Mouse (Mus musculus): ENCODE data around the gene Eci2. TPM values are rescaled to one million over a fixed set of nuclear protein-coding genes. Genes with fewer than 3 reads are reported as not detected.

Eci2 gene
- total and polyA plus RNA-seq, 3 experiments = 83.3 to 116 (median 86.0) TPM

- Histone ChIP-seq H3K4me3 (replicated peaks in 1 of 3; ENCODE audit: low read depth in 2 of 3, low read length in 2 of 3, poor library complexity in 1 of 3) (no peak overlapping the region), H3K27ac (ENCODE audit: insufficient read depth, low read depth) (no peak overlapping the region), H3K27me3 (replicated peaks) (no peaks in the 10 kb centered on the region), H3K4me2 (ENCODE audit: insufficient read depth, low read depth, poor library complexity, severe bottlenecking) (no peak overlapping the region), H3K79me2 (replicated peaks; ENCODE audit: control insufficient read depth, extremely low read depth, insufficient read depth, poor library complexity, severe bottlenecking) (no peaks in the 10 kb centered on the region), H3K9me3 (replicated peaks; ENCODE audit: low read length) (no peaks in the 10 kb centered on the region), H3K9ac (ENCODE audit: insufficient read depth, low read depth) (no peak overlapping the region), H3K36me3 (replicated peaks in 1 of 2; ENCODE audit: control insufficient read depth in 1 of 2, insufficient read depth in 1 of 2, low read length in 1 of 2) (peaks cover 14 to 17% of the 10 kb centered on the region in 2 experiments), H3K4me1 (ENCODE audit: control insufficient read depth in 1 of 2, insufficient read depth in 2 of 2) (no peaks in the 10 kb centered on the region)
- dilution Hi-C loops (cut with MboI; ENCODE audit: extremely low pct_ligation_motif_present, extremely low pct_unique_long_range_greater_than_20kb, low sequenced_read_pairs) = no loop called here
- peak; percentile 84 for TF ChIP-seq TBP (conservative IDR thresholded peaks at IDR 0.05; ENCODE audit: low read depth, low read length)
- TF ChIP-seq ZKSCAN1 (IDR thresholded peaks at IDR 0.05; ENCODE audit: borderline replicate concordance, low read depth, low read length) = no peak
- no peak for TF ChIP-seq MEF2A (IDR thresholded peaks at IDR 0.05; ENCODE audit: borderline replicate concordance, low read depth, low read length)
- TF ChIP-seq BHLHE40 (IDR thresholded peaks at IDR 0.05; ENCODE audit: low read depth, low read length) = no peak
- no peak for TF ChIP-seq UBTF (IDR thresholded peaks at IDR 0.05; ENCODE audit: low read depth, low read length)
- TF ChIP-seq POLR2A (IDR thresholded peaks at IDR 0.05; ENCODE audit: low read depth, low read length) = no peak
- TF ChIP-seq CTCF (conservative IDR thresholded peaks at IDR 0.05 in 1 of 2, IDR thresholded peaks at IDR 0.05 in 1 of 2; ENCODE audit: low read depth in 2 of 2, low read length in 2 of 2) = peak in 1 of 2 experiments; percentile 47; a peak in 2 of 4 replicates
- TF ChIP-seq MAFK (IDR thresholded peaks at IDR 0.05; ENCODE audit: insufficient replicate concordance, low read length) = no peak
- peak; percentile 22 for TF ChIP-seq SMC3 (IDR thresholded peaks at IDR 0.05; ENCODE audit: low read depth, low read length)
- TF ChIP-seq NRF1 (IDR thresholded peaks at IDR 0.05; ENCODE audit: low read depth, low read length) = no peak
- no peak for TF ChIP-seq JUND (conservative IDR thresholded peaks at IDR 0.05; ENCODE audit: low read depth, low read length)
- no peak for TF ChIP-seq ZMIZ1 (IDR thresholded peaks at IDR 0.05; ENCODE audit: low read depth, low read length)
- TF ChIP-seq NELFE (IDR thresholded peaks at IDR 0.05; ENCODE audit: low read depth, low read length) = 0 out of 2 replicates have a peak, but pooled peaks have one; percentile 19
- TF ChIP-seq MAZ (IDR thresholded peaks at IDR 0.05; ENCODE audit: low read depth, low read length) = no peak
- TF ChIP-seq SIN3A (IDR thresholded peaks at IDR 0.05; ENCODE audit: low read length) = no peak
- no peak for TF ChIP-seq E2F4 (IDR thresholded peaks at IDR 0.05; ENCODE audit: insufficient replicate concordance, low read depth, low read length)
- TF ChIP-seq PAX5 (IDR thresholded peaks at IDR 0.05; ENCODE audit: low read length) = no peak
- no peak for TF ChIP-seq USF1 (IDR thresholded peaks at IDR 0.05; ENCODE audit: low read depth, low read length)
- TF ChIP-seq MAX (IDR thresholded peaks at IDR 0.05; ENCODE audit: low read length) = no peak
- TF ChIP-seq USF2 (conservative IDR thresholded peaks at IDR 0.05; ENCODE audit: low read depth, low read length) = no peak
- no peak for TF ChIP-seq MXI1 (IDR thresholded peaks at IDR 0.05; ENCODE audit: low read depth, low read length)
- no peak for TF ChIP-seq GABPA (IDR thresholded peaks at IDR 0.05; ENCODE audit: insufficient replicate concordance, low read depth, low read length)
- peak; percentile 3 for TF ChIP-seq RAD21 (IDR thresholded peaks at IDR 0.05; ENCODE audit: low read depth, low read length)
- TF ChIP-seq EP300 (IDR thresholded peaks at IDR 0.05; ENCODE audit: low read length) = no peak
- no peak for TF ChIP-seq MYC (IDR thresholded peaks at IDR 0.05; ENCODE audit: low read depth, low read length)
- no peak for TF ChIP-seq POLR2AphosphoS2 (IDR thresholded peaks at IDR 0.05; ENCODE audit: low read depth, low read length)
- TF ChIP-seq RCOR1 (conservative IDR thresholded peaks at IDR 0.05; ENCODE audit: low read depth, low read length) = no peak
- TF ChIP-seq ZNF384 (IDR thresholded peaks at IDR 0.05; ENCODE audit: low read depth, low read length) = no peak
- no peak for TF ChIP-seq TCF12 (IDR thresholded peaks at IDR 0.05; ENCODE audit: low read depth, low read length)
- in situ Hi-C loops (cut with MboI; ENCODE audit: low pct_ligation_motif_present, low pct_unique_long_range_greater_than_20kb, low sequenced_read_pairs) = no loop called here
- peak; percentile 36 for DNase-seq (ENCODE audit: extremely low read depth)
These were observed 53.1 kb downstream of the Eci2 start for GRCm38 (mm10) chr13:34973770-34974169.

All from CH12.LX (cell line).